Mouse (Mus musculus) heart, embryonic 10.5 days (tissue): Measurements from ENCODE around the gene Tgm4. TPM values are rescaled to one million over a fixed set of nuclear protein-coding genes. Genes with fewer than 3 reads are reported as not detected.

Experiments used
- DNase-seq: peaks from one replicate; pipeline ENCODE4 v3.0.0-alpha.2; 2017; ENCODE audit warnings: low spot score
- H3K27ac ChIP-seq: fragments of 300-500 bp; sonication (generic); 2 replicates; pipeline ENCODE4 v1.5.1; 2016; ENCODE audit warnings: mild to moderate bottlenecking
- H3K27me3 ChIP-seq: fragments of 300-500 bp; sonication (generic); 2 replicates; pipeline ENCODE4 v1.6.1; 2016; ENCODE audit warnings: mild to moderate bottlenecking; ENCODE audit not compliant: poor library complexity, insufficient read depth, severe bottlenecking
- H3K36me3 ChIP-seq: fragments of 300-500 bp; sonication (generic); 2 replicates; pipeline ENCODE4 v1.6.1; 2016; ENCODE audit warnings: mild to moderate bottlenecking, moderate library complexity
- H3K4me1 ChIP-seq: fragments of 300-500 bp; sonication (generic); 2 replicates; pipeline ENCODE4 v1.6.1; 2016; ENCODE audit warnings: mild to moderate bottlenecking
- H3K4me3 ChIP-seq: fragments of 300-500 bp; sonication (generic); 2 replicates; pipeline ENCODE4 v1.5.1; 2016; ENCODE audit warnings: mild to moderate bottlenecking, moderate library complexity
- H3K9me3 ChIP-seq: fragments of 300-500 bp; sonication (generic); 2 replicates; pipeline ENCODE4 v1.6.1; 2016; ENCODE audit warnings: mild to moderate bottlenecking, moderate library complexity
- WGBS: fragments of 180-500 bp; shearing (Covaris S2); methylation state at CpG from one replicate; pipeline ENCODE4 v1.1.7; 2016; 5-methylcytosine and 5-hydroxymethylcytosine counted together
- polyA plus RNA-seq: library from polyadenylated mRNA; unstranded; fragments of >200 nt; fragmentation: Nextera tagmentation; extraction: Ambion mirVana; gene quantifications from 2 replicates; pipeline ENCODE4 v1.2.1, GENCODE M21; 2016

Tgm4 gene
- 0.27 and 0.73 TPM in 2 replicates for polyA plus RNA-seq

- DNase-seq, result no peak
- no peak within 1 kb of the TSS for H3K27ac ChIP-seq
- H3K4me1 ChIP-seq, result no peaks in the 10 kb centered on the region
- H3K27me3 ChIP-seq, result no peaks in the 10 kb centered on the region
- no peak within 1 kb of the TSS for H3K4me3 ChIP-seq
- H3K36me3 ChIP-seq, result no peaks in the 10 kb centered on the region
- 82% methylated on average over 4 of the region's 4 CpGs for WGBS
- H3K9me3 ChIP-seq, result no peaks in the 10 kb centered on the region
Observed at GRCm38 (mm10) chr9:123034426-123034825, at the start of gene Tgm4. TSS of gene Tgm4 (plus strand) at chr9:123034726.

- Histone ChIP-seq H3K27me3 (no peaks in the 10 kb centered on the region), H3K9me3 (no peaks in the 10 kb centered on the region), H3K36me3 (peaks cover 87% of the 10 kb centered on the region), H3K4me1 (no peaks in the 10 kb centered on the region), H3K27ac (no peak overlapping the region), H3K4me3 (no peak overlapping the region)
- DNase-seq, result no peak
- WGBS, result 92% methylated on average over 10 of the region's 10 CpGs
Observed at GRCm38 (mm10) chr9:122998406-122999192, 35.9 kb upstream of the Tgm4 start.

- H3K4me3 ChIP-seq, result no peak overlapping the region
- WGBS, result 97% methylated on average over 4 of the region's 4 CpGs
- H3K27ac ChIP-seq, result no peak overlapping the region
- peaks cover 88% of the 10 kb centered on the region for H3K36me3 ChIP-seq
- no peaks in the 10 kb centered on the region for H3K9me3 ChIP-seq
- no peaks in the 10 kb centered on the region for H3K4me1 ChIP-seq
- DNase-seq, result no peak
- H3K27me3 ChIP-seq, result no peaks in the 10 kb centered on the region
Observed at GRCm38 (mm10) chr9:122999193-122999586, 35.3 kb upstream of the Tgm4 start.

DNA sequence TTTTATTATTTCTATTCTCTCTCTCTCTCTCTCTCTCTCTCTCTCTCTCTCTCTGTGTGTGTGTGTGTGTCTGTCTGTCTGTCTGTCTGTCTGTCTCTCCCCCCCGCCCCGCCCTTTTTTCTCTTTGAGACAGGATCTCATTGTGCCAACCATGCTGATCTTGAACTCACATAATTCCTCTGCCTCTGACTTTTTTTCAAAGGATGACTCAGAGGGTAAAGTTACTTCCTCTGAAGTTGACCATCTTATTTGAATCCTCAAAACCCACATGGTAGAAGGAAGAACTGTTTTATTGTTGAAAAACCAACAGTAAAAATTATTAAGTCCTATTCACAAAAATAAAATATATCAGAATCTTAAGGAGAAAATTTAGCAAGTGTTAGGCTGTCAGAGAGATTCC is 29.8 kb upstream of the Tgm4 start:
- H3K36me3 ChIP-seq, result peaks cover 97% of the 10 kb centered on the region
- WGBS, result 78% methylated on average over 2 of the region's 2 CpGs

DNA sequence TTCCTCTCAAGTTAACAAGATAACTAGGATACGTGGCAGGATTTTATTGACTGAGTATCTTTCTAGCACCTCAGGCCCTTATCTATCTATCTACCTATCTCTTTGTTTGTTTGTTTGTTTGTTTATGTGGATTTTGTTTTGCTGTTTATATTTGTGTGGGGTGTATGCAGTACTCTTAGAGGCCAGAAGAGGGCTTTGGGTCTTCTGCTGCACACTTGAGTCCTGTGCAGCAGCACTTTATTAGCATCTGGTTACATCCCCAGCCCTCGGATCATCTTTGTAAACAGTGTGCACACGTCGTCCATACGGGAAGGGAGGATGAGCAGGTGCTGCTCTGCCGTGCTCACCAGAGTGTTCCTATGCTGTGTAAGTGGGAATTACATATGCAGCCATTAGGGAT is 28.5 kb upstream of the Tgm4 start:
- no peaks in the 10 kb centered on the region for H3K9me3 ChIP-seq
- H3K36me3 ChIP-seq, result peaks cover 97% of the 10 kb centered on the region
- no peaks in the 10 kb centered on the region for H3K27me3 ChIP-seq
- 91% methylated on average over 6 of the region's 6 CpGs for WGBS
- DNase-seq, result no peak
- no peaks in the 10 kb centered on the region for H3K4me1 ChIP-seq
- no peak overlapping the region for H3K27ac ChIP-seq
- H3K4me3 ChIP-seq, result no peak overlapping the region

More for the DNA sequence above, 29.8 kb upstream of the Tgm4 start:
- DNase-seq, result no peak
- Histone ChIP-seq H3K4me3 (no peak overlapping the region), H3K9me3 (no peaks in the 10 kb centered on the region), H3K27me3 (no peaks in the 10 kb centered on the region), H3K27ac (no peak overlapping the region), H3K4me1 (no peaks in the 10 kb centered on the region)

- Histone ChIP-seq H3K9me3 (no peaks in the 10 kb centered on the region), H3K4me1 (peaks cover 8% of the 10 kb centered on the region), H3K27ac (peak within 1 kb of the TSS; percentile 98), H3K27me3 (no peaks in the 10 kb centered on the region), H3K36me3 (peaks cover 26% of the 10 kb centered on the region), H3K4me3 (peak within 1 kb of the TSS; percentile 87)
- DNase-seq, result peak; percentile 94
- 0% methylated on average over 48 of the region's 69 CpGs for WGBS
Observed at GRCm38 (mm10) chr9:123020995-123021631, 13.4 kb upstream of the Tgm4 start, which contains the start of gene Tmem42. TSS of gene Tmem42 (plus strand) at chr9:123021326.

GRCm38 (mm10) chr9:123021636-123022379 is 12.7 kb upstream of the Tgm4 start:
- 39% methylated on average over 19 of the region's 24 CpGs for WGBS
- Histone ChIP-seq H3K9me3 (no peaks in the 10 kb centered on the region), H3K4me1 (peaks cover 8% of the 10 kb centered on the region), H3K27ac (peak overlapping the region; percentile 98), H3K27me3 (no peaks in the 10 kb centered on the region), H3K36me3 (peaks cover 19% of the 10 kb centered on the region), H3K4me3 (peak overlapping the region; percentile 87)
- peak; percentile 81 for DNase-seq

DNA sequence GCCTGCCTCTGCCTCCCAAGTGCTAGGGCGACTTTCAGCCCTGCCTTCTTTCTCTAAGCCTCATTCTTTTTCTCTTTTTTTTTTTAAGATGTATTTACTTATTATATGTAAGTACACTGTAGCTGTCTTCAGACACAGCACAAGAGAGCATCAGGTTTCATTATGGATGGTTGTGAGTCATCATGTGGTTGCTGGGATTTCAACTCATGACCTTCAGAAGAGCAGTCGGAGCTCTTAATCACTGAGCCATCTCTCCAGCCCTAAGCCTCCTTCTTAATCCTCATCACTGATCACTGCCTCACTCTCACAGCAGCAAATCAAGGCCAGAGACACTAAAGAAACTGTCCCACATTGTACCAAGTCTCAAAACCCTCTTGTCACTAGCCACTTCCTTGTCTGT is 10.3 kb upstream of the Tgm4 start:
- no peaks in the 10 kb centered on the region for H3K27me3 ChIP-seq
- no peak overlapping the region for H3K4me3 ChIP-seq
- no peaks in the 10 kb centered on the region for H3K36me3 ChIP-seq
- no peaks in the 10 kb centered on the region for H3K9me3 ChIP-seq
- 82% methylated on average over 2 of the region's 2 CpGs for WGBS
- no peak for DNase-seq
- peaks cover 8% of the 10 kb centered on the region for H3K4me1 ChIP-seq
- H3K27ac ChIP-seq, result no peak overlapping the region

DNA sequence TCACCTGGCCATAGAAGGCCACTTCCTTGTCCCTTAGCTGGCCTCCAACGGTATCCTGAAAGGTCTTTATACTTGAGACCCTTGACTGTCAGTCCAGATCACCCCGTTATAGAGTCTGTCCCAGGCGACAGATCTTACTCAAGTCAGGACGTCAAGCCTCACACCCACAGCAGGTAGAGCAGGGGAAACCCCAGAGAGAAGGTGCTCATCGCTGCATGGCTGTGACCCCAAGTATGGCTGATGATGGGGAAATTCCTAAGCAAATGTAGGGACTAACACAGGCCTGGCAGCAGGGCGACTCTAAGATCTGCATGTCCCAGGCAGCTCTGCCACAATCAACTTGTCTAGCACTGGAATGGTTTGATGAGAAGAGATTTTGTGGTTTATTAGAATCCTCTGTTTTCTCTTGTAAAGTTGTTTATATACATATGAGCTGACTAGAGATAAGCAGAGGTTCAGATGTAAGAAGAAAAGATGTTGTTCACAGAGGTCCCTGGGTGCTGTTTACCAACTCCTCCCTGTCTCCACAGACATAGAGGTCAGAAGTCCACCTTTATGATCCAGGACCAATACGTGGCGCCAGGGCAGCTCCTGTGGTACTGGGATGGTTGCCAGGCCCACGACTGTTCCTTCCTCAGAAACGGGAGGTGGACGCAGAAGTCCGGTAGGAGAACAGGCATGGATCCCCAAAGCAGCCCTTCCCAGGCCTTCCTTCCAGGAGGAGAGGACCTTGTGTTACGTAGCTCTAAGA is 2.9 kb upstream of the Tgm4 start:
- H3K36me3 ChIP-seq, result no peaks in the 10 kb centered on the region
- no peak overlapping the region for H3K4me3 ChIP-seq
- DNase-seq, result no peak
- H3K4me1 ChIP-seq, result no peaks in the 10 kb centered on the region
- no peaks in the 10 kb centered on the region for H3K9me3 ChIP-seq
- H3K27me3 ChIP-seq, result no peaks in the 10 kb centered on the region
- no peak overlapping the region for H3K27ac ChIP-seq
- WGBS, result 75% methylated on average over 13 of the region's 13 CpGs

DNA sequence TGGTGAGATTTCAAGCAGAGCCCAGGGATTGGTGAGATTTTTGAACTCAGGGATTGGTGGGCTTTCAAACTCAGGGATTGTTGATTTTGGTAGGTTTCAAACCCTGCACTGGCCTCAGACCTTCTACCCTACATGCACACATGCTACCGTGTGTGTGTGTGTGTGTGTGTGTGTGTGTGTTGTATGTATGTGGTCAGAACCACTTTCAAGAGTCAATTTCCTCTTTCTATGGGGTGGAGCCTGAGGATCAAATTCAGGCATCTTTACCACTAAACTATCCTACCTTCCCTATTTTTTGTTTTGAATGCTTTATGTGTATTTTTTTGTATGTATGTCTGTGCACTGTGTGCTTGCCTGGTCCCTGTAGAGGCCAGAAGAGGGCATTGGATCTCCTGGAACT is 13.1 kb downstream of the Tgm4 start:
- Histone ChIP-seq H3K4me1 (no peaks in the 10 kb centered on the region), H3K9me3 (no peaks in the 10 kb centered on the region), H3K4me3 (no peak overlapping the region), H3K27me3 (no peaks in the 10 kb centered on the region), H3K36me3 (no peaks in the 10 kb centered on the region), H3K27ac (no peak overlapping the region)
- no peak for DNase-seq
- WGBS, result 78% methylated on average over 1 of the region's 1 CpGs

GRCm38 (mm10) chr9:123058724-123059292 is 24.3 kb downstream of the Tgm4 start:
- no peak for DNase-seq
- Histone ChIP-seq H3K4me1 (peaks cover 11% of the 10 kb centered on the region), H3K4me3 (no peak overlapping the region), H3K27me3 (no peaks in the 10 kb centered on the region), H3K36me3 (no peaks in the 10 kb centered on the region), H3K9me3 (no peaks in the 10 kb centered on the region), H3K27ac (no peak overlapping the region)

- Histone ChIP-seq H3K27me3 (no peaks in the 10 kb centered on the region), H3K9me3 (no peaks in the 10 kb centered on the region), H3K4me3 (no peak overlapping the region), H3K36me3 (no peaks in the 10 kb centered on the region), H3K27ac (no peak overlapping the region), H3K4me1 (peaks cover 11% of the 10 kb centered on the region)
- WGBS, result 79% methylated on average over 3 of the region's 3 CpGs
- no peak for DNase-seq
Observed at GRCm38 (mm10) chr9:123060172-123060571, 25.6 kb downstream of the Tgm4 start.
